Mouse (Mus musculus): ENCODE data around the gene Fbxl2. TPM values are rescaled to one million over a fixed set of nuclear protein-coding genes. Genes with fewer than 3 reads are reported as not detected.

Gene Fbxl2
- total and polyA plus RNA-seq, 2 experiments from 2014 or later: 35.7 to 43.4 TPM

DNA sequence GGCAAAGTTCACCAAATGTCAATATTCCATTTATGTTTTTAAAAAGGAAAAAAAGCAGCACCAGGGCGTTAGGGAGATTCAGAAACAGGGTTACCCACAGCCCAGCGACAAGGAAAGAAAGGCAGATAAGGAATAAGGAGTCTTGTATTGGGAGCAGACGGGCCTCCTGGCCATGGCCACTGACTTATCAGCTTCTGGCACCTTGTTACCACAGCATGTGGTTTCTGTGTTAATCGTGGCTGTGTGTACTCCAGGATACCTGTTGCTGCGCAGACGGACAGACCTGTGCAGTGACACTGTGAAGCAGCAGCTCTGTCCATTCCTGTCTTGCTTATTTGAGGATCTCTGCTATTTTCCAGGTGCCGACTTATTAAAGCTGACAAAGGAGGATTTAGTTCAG, 77.0 kb downstream of the Fbxl2 start:
- Histone ChIP-seq H3K27ac (ENCODE audit: low read depth, low read length) (no peak overlapping the region), H3K4me3 (ENCODE audit: low read depth, low read length) (no peak overlapping the region), H3K36me3 (ENCODE audit: insufficient read depth, low read length) (peaks cover 45% of the 10 kb centered on the region), H3K9ac (replicated peaks; ENCODE audit: low read length, poor library complexity, severe bottlenecking) (no peak overlapping the region), H3K4me1 (ENCODE audit: insufficient read depth, low read length) (no peaks in the 10 kb centered on the region), H3K4me2 (ENCODE audit: low read depth, low read length, poor library complexity, severe bottlenecking) (no peak overlapping the region), H3K27me3 (ENCODE audit: insufficient read depth, low read length) (no peaks in the 10 kb centered on the region), H3K9me3 (ENCODE audit: low read length) (no peaks in the 10 kb centered on the region)
- WGBS: 94% methylated on average over 7 of the region's 7 CpGs
- DNase-seq (ENCODE audit: low spot score): no peak
- no peak for ATAC-seq (ENCODE audit: low FRiP score)
- no peak for TF ChIP-seq CTCF (IDR thresholded peaks at IDR 0.05)

DNA sequence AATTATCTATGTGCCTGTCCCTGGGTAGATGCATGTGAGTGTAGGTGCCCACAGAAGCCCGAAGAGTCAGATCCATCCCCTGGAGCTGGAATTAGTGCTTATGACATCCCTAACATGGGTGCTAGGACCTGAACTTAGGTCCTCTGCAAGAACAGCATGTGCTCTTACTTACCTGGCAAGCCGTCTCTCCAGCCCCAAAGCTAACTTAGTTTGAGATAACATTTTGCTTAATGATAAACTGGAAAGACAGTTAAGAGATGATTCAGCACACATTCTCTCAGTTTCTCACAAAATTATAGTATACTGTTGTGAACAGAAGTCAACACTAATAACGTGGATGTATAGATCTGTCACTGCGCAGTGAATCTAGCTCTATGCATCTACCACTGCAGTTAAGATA, 79.2 kb downstream of the Fbxl2 start:
- Histone ChIP-seq H3K9me3 (ENCODE audit: low read length) (no peaks in the 10 kb centered on the region), H3K36me3 (ENCODE audit: insufficient read depth, low read length) (peaks cover 38% of the 10 kb centered on the region), H3K4me3 (ENCODE audit: low read depth, low read length) (no peak overlapping the region), H3K27me3 (ENCODE audit: insufficient read depth, low read length) (no peaks in the 10 kb centered on the region), H3K4me1 (ENCODE audit: insufficient read depth, low read length) (no peaks in the 10 kb centered on the region), H3K9ac (replicated peaks; ENCODE audit: low read length, poor library complexity, severe bottlenecking) (no peak overlapping the region), H3K4me2 (ENCODE audit: low read depth, low read length, poor library complexity, severe bottlenecking) (no peak overlapping the region), H3K27ac (ENCODE audit: low read depth, low read length) (no peak overlapping the region)
- DNase-seq (ENCODE audit: low spot score) (no peak), ATAC-seq (ENCODE audit: low FRiP score) (no peak)
- no peak for TF ChIP-seq CTCF (IDR thresholded peaks at IDR 0.05)
- 94% methylated on average over 4 of the region's 4 CpGs for WGBS

DNA sequence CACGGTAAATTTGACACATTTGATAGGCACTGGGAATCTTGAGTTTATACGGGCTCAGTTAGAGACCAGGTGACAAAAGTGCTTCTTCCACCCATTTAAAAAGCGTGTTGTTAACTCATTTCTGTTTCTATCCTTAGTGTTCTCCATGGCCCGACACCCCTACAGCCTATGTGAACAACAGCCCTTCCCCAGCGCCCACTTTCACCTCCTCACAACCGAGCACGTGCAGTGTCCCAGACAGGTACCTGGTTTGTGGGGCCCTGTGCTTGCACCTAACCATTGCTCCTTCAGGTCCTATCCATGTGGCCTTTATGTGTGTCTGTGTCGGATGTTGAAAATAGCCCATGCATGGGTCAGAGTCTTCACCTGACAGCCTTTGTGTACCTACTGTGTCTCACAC, 81.6 kb downstream of the Fbxl2 start:
- Histone ChIP-seq H3K27me3 (ENCODE audit: insufficient read depth, low read length) (no peaks in the 10 kb centered on the region), H3K4me1 (ENCODE audit: insufficient read depth, low read length) (no peaks in the 10 kb centered on the region), H3K9ac (replicated peaks; ENCODE audit: low read length, poor library complexity, severe bottlenecking) (no peak overlapping the region), H3K27ac (ENCODE audit: low read depth, low read length) (no peak overlapping the region), H3K36me3 (ENCODE audit: insufficient read depth, low read length) (peaks cover 26% of the 10 kb centered on the region), H3K4me2 (ENCODE audit: low read depth, low read length, poor library complexity, severe bottlenecking) (no peak overlapping the region), H3K9me3 (ENCODE audit: low read length) (no peaks in the 10 kb centered on the region), H3K4me3 (ENCODE audit: low read depth, low read length) (no peak overlapping the region)
- TF ChIP-seq CTCF (IDR thresholded peaks at IDR 0.05): no peak
- 96% methylated on average over 8 of the region's 8 CpGs for WGBS
- ATAC-seq (ENCODE audit: low FRiP score) (no peak), DNase-seq (ENCODE audit: low spot score) (no peak)

DNA sequence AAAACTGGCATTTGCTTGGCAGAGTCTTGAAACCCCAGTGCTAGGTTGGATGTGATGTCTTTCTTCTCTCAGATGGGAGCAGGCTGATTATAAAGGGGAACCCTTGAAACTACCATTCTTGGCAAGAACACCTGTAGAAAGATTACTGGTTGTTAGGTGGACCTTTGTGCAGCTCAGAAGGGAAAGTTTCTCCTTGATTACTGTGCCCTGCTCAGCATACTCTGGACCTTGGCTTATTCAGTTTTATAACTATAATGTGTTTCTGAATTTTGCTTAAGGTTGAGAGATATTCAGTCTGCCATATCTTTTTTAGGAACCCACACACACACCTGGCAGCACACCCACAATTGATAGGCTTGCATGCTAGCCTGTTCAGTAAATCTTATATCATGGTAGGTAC, 82.3 kb downstream of the Fbxl2 start:
- Histone ChIP-seq H3K4me1 (ENCODE audit: insufficient read depth, low read length) (no peaks in the 10 kb centered on the region), H3K27ac (ENCODE audit: low read depth, low read length) (no peak overlapping the region), H3K4me3 (ENCODE audit: low read depth, low read length) (no peak overlapping the region), H3K4me2 (ENCODE audit: low read depth, low read length, poor library complexity, severe bottlenecking) (no peak overlapping the region), H3K27me3 (ENCODE audit: insufficient read depth, low read length) (no peaks in the 10 kb centered on the region), H3K9me3 (ENCODE audit: low read length) (no peaks in the 10 kb centered on the region), H3K9ac (replicated peaks; ENCODE audit: low read length, poor library complexity, severe bottlenecking) (no peak overlapping the region), H3K36me3 (ENCODE audit: insufficient read depth, low read length) (peaks cover 25% of the 10 kb centered on the region)
- ATAC-seq (ENCODE audit: low FRiP score) (no peak), DNase-seq (ENCODE audit: low spot score) (no peak)
- TF ChIP-seq CTCF (IDR thresholded peaks at IDR 0.05): no peak

DNA sequence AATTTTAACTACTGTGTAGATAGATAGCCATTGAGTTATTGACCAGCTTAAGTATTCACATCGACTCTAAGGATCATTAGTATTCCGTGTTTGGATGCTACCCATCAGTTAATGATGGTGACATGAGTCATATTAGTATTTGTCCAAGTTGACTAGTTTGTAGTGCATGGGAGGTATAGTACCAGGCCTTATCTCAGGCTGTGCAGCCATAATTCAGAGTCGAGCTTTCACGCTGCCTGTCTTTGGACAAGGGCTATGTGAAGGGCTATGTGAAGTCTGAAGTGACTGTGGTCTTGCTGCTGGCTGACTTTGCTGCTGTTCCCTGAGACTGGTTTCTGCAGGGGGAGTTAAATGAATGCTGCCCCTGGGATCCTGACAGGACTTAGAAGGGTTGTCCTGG, 88.2 kb downstream of the Fbxl2 start:
- Histone ChIP-seq H3K4me1 (ENCODE audit: insufficient read depth, low read length) (no peaks in the 10 kb centered on the region), H3K27ac (ENCODE audit: low read depth, low read length) (no peak overlapping the region), H3K9me3 (ENCODE audit: low read length) (no peaks in the 10 kb centered on the region), H3K9ac (replicated peaks; ENCODE audit: low read length, poor library complexity, severe bottlenecking) (no peak overlapping the region), H3K27me3 (ENCODE audit: insufficient read depth, low read length) (no peaks in the 10 kb centered on the region), H3K36me3 (ENCODE audit: insufficient read depth, low read length) (peaks cover 12% of the 10 kb centered on the region), H3K4me2 (ENCODE audit: low read depth, low read length, poor library complexity, severe bottlenecking) (no peak overlapping the region), H3K4me3 (ENCODE audit: low read depth, low read length) (no peak overlapping the region)
- ATAC-seq (ENCODE audit: low FRiP score) (no peak), DNase-seq (ENCODE audit: low spot score) (no peak)
- 98% methylated on average over 4 of the region's 4 CpGs for WGBS
- TF ChIP-seq CTCF (IDR thresholded peaks at IDR 0.05): no peak

DNA sequence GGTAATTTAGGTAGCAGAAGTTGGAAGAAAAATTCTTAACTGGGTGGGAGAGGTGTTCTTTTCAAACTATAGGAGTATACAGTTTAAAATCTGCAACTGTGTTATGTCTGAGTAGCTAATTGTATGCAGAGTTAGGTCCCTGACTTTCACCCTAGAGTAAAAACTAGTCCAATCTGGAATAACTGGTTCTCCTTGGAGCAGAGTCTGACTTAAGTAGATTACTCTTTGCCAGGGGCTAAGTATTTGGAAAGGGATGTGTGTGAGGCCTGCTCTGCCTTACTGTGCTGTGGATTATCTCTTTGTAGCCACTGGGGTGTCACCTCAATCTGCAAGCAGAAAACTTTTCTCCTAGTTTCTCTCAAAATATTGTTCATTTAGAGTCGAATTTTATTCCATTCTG, 98.8 kb downstream of the Fbxl2 start:
- no peak for TF ChIP-seq CTCF (IDR thresholded peaks at IDR 0.05)
- Histone ChIP-seq H3K4me1 (ENCODE audit: insufficient read depth, low read length) (no peaks in the 10 kb centered on the region), H3K27me3 (ENCODE audit: insufficient read depth, low read length) (no peaks in the 10 kb centered on the region), H3K27ac (ENCODE audit: low read depth, low read length) (no peak overlapping the region), H3K4me3 (ENCODE audit: low read depth, low read length) (no peak overlapping the region), H3K4me2 (ENCODE audit: low read depth, low read length, poor library complexity, severe bottlenecking) (no peak overlapping the region), H3K9ac (replicated peaks; ENCODE audit: low read length, poor library complexity, severe bottlenecking) (no peak overlapping the region), H3K36me3 (ENCODE audit: insufficient read depth, low read length) (no peaks in the 10 kb centered on the region), H3K9me3 (ENCODE audit: low read length) (no peaks in the 10 kb centered on the region)
- ATAC-seq (ENCODE audit: low FRiP score) (no peak), DNase-seq (ENCODE audit: low spot score) (no peak)
- WGBS: 95% methylated on average over 1 of the region's 1 CpGs

DNA sequence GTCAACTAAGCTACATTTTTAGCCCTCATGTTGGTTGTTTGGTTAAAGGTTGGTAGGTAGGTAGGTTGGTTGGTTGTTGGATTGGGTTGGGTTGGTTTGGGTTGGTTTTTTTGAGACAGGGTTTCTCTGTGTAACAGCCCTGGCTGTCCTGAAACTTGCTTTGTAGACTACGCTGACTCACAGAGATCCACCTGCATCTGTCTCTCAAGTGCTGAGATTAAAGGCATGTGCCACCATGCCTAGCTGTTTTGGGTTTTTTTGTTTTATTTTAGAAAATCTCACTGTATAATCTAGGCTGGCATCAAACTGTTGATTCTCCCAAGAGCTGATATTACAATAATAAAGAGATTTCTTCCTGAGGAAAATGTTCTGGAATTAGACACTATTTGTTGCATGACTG, 102.6 kb downstream of the Fbxl2 start:
- no peaks in the 10 kb centered on the region for H3K9me3 ChIP-seq (ENCODE audit: low read length)
- no peaks in the 10 kb centered on the region for H3K36me3 ChIP-seq (ENCODE audit: insufficient read depth, low read length)
- H3K4me3 ChIP-seq (ENCODE audit: low read depth, low read length): no peak overlapping the region
- no peaks in the 10 kb centered on the region for H3K4me1 ChIP-seq (ENCODE audit: insufficient read depth, low read length)
- no peaks in the 10 kb centered on the region for H3K27me3 ChIP-seq (ENCODE audit: insufficient read depth, low read length)
- H3K4me2 ChIP-seq (ENCODE audit: low read depth, low read length, poor library complexity, severe bottlenecking): no peak overlapping the region
- DNase-seq (ENCODE audit: low spot score) (no peak), ATAC-seq (ENCODE audit: low FRiP score) (no peak)
- TF ChIP-seq CTCF (IDR thresholded peaks at IDR 0.05): no peak
- no peak overlapping the region for H3K27ac ChIP-seq (ENCODE audit: low read depth, low read length)
- WGBS: 86% methylated on average over 1 of the region's 1 CpGs
- no peak overlapping the region for H3K9ac ChIP-seq (replicated peaks; ENCODE audit: low read length, poor library complexity, severe bottlenecking)

Measured in midbrain, postnatal 0 days (tissue).